Mouse (Mus musculus) myocyte (in vitro differentiated cells): ENCODE measurements around the gene Popdc2. TPM values are rescaled to one million over a fixed set of nuclear protein-coding genes. Genes with fewer than 3 reads are reported as not detected.

Source experiments
- H3K27me3 ChIP-seq: one replicate; pipeline ENCODE4 v1.6.1; 2011; ENCODE audit not compliant: control insufficient read depth, insufficient read depth, insufficient read length
- H3K36me3 ChIP-seq: one replicate; pipeline ENCODE4 v1.6.1; 2011; ENCODE audit not compliant: control insufficient read depth, insufficient read depth
- H3K4me2 ChIP-seq: one replicate; pipeline ENCODE4 v1.6.1; 2011; ENCODE audit warnings: low read depth, control low read depth
- H3K4me3 ChIP-seq: one replicate; pipeline ENCODE4 v1.5.1; 2011; ENCODE audit warnings: mild to moderate bottlenecking, control low read depth, moderate library complexity
- H3K79me2 ChIP-seq: one replicate; pipeline ENCODE4 v1.6.1; 2011; ENCODE audit not compliant: control insufficient read depth, insufficient read depth
- H3ac ChIP-seq: one replicate; pipeline ENCODE4 v1.6.1; 2011; ENCODE audit not compliant: control insufficient read depth, insufficient read length
- CEBPB ChIP-seq: IDR thresholded peaks from 2 replicates; pipeline ENCODE4 v1.6.1; 2011; ENCODE audit warnings: mild to moderate bottlenecking, moderate library complexity; ENCODE audit not compliant: poor library complexity, insufficient read depth, severe bottlenecking
- E2F4 ChIP-seq: IDR thresholded peaks from one replicate; pipeline ENCODE4 v1.6.1; 2011; ENCODE audit warnings: mild to moderate bottlenecking, control low read depth, moderate library complexity; ENCODE audit not compliant: insufficient read depth
- MAX ChIP-seq: IDR thresholded peaks from one replicate; pipeline ENCODE4 v1.6.1; 2011; ENCODE audit warnings: low read depth, mild to moderate bottlenecking, control low read depth
- MYOD1 ChIP-seq, 3 experiments: IDR thresholded peaks; one replicate each; pipeline ENCODE4 v1.6.1; 2011; ENCODE audit warnings: control low read depth in 2 of 3, low read depth in 2 of 3, mild to moderate bottlenecking in 2 of 3, moderate library complexity in 1 of 3; ENCODE audit not compliant: insufficient read length in 2 of 3, control insufficient read depth in 1 of 3
- MYOG ChIP-seq, 3 experiments: IDR thresholded peaks; one replicate each; pipeline ENCODE4 v1.6.1; 2011; ENCODE audit warnings: control low read depth in 2 of 3, low read depth in 2 of 3, mild to moderate bottlenecking in 2 of 3; ENCODE audit not compliant: insufficient read length in 2 of 3, control insufficient read depth in 1 of 3, insufficient read depth in 1 of 3
- POLR2A ChIP-seq: IDR thresholded peaks from one replicate; pipeline ENCODE4 v1.6.1; 2011; ENCODE audit warnings: low read depth, mild to moderate bottlenecking, control low read depth, moderate library complexity; ENCODE audit not compliant: insufficient read length
- POLR2AphosphoS2 ChIP-seq: IDR thresholded peaks from one replicate; pipeline ENCODE4 v1.6.1; 2011; ENCODE audit warnings: low read depth, control low read depth; ENCODE audit not compliant: insufficient read length
- REST ChIP-seq: IDR thresholded peaks from one replicate; pipeline ENCODE4 v1.6.1; 2011; ENCODE audit warnings: mild to moderate bottlenecking, control low read depth, moderate library complexity; ENCODE audit not compliant: insufficient read depth, insufficient read length
- SRF ChIP-seq: IDR thresholded peaks from one replicate; pipeline ENCODE4 v1.6.1; 2011; ENCODE audit warnings: low read depth; ENCODE audit not compliant: control insufficient read depth, insufficient read length
- TCF12 ChIP-seq: IDR thresholded peaks from one replicate; pipeline ENCODE4 v1.6.1; 2011; ENCODE audit warnings: mild to moderate bottlenecking, control low read depth; ENCODE audit not compliant: poor library complexity, insufficient read depth, severe bottlenecking
- TCF3 ChIP-seq: IDR thresholded peaks from one replicate; pipeline ENCODE4 v1.6.1; 2011; ENCODE audit warnings: low read depth, control low read depth; ENCODE audit not compliant: insufficient read length
- USF1 ChIP-seq: IDR thresholded peaks from one replicate; pipeline ENCODE4 v1.6.1; 2011; ENCODE audit warnings: low read depth, mild to moderate bottlenecking, control low read depth, moderate library complexity
- polyA plus RNA-seq: library from polyadenylated mRNA; unstranded; fragments of >200 nt; fragmentation: generic; extraction: Trizol; gene quantifications from one replicate; pipeline ENCODE4 v1.2.1, GENCODE M21; 2012; ENCODE audit warnings: missing spikeins

Popdc2 gene
- polyA plus RNA-seq, 1 experiment: 10.5 TPM

DNA sequence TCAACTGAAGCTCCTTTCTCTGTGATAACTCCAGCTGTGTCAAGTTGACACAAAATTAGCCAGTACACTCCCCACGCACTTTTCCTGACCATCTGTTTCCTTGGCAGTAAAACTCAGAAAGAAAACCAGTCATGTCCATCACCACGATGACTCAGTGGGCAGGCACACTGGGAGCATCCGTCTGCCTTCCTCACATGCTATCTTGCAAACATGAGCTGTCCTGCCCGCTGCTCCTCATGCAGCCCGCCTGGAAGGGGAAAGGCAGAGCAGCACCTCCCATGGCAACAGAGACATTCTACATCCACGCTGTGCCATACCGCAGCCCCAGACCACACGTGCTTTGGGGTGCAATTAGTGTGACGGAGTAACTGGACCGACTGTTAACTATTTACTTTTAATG lies 6.3 kb downstream of the Popdc2 start:
- H3K4me2 ChIP-seq: peak overlapping the region; percentile 57
- H3K36me3 ChIP-seq: no peaks in the 10 kb centered on the region
- H3K4me3 ChIP-seq: no peak overlapping the region

DNA sequence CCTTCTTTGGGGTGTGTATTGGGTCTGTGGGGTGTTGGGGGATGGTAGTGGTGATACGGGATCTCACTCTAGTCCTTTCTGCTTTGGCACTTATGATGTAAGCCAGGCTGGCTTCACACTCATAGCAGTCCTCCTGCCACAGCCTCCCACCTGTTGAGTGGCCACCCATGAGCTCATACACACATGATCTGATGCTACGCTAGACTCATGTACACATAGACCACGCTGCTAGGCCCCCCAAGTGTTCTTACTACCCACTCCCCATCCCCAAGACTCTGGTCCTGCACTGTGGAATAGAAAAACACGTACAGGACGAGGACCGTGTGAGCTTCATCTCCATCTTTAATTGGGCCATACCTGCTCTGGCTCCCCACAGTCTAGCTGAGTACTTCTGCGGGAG lies 7.0 kb downstream of the Popdc2 start:
- no peaks in the 10 kb centered on the region for H3K27me3 ChIP-seq
- H3K36me3 ChIP-seq: no peaks in the 10 kb centered on the region
- H3K79me2 ChIP-seq: peaks cover 7% of the 10 kb centered on the region
- TF ChIP-seq E2F4: no peak
- peak in 2 of 3 experiments; percentile 83 to 91 for TF ChIP-seq MYOD1 (IDR thresholded peaks at IDR 0.05; ENCODE audit: control insufficient read depth in 1 of 3, insufficient read length in 2 of 3, low read depth in 2 of 3)
- 0 out of 2 replicates have a peak, but pooled peaks have one; percentile 20 for TF ChIP-seq CEBPB
- TF ChIP-seq MYOG (IDR thresholded peaks at IDR 0.05; ENCODE audit: control insufficient read depth in 1 of 3, insufficient read depth in 1 of 3, insufficient read length in 2 of 3, low read depth in 2 of 3): peak in 2 of 3 experiments; percentile 56 to 85
- no peak overlapping the region for H3ac ChIP-seq
- H3K4me3 ChIP-seq: no peak overlapping the region
- peak overlapping the region; percentile 57 for H3K4me2 ChIP-seq

More for the DNA sequence above, 6.3 kb downstream of the Popdc2 start:
- Histone ChIP-seq H3K79me2 (peaks cover 7% of the 10 kb centered on the region), H3K27me3 (no peaks in the 10 kb centered on the region), H3ac (no peak overlapping the region)
- TF ChIP-seq MYOD1 (IDR thresholded peaks at IDR 0.05; ENCODE audit: control insufficient read depth in 1 of 3, insufficient read length in 2 of 3, low read depth in 2 of 3) (peak; percentile 12 to 90 (median 69)), POLR2A (peak; percentile 70), POLR2AphosphoS2 (peak; percentile 69), REST (no peak), MYOG (IDR thresholded peaks at IDR 0.05; ENCODE audit: control insufficient read depth in 1 of 3, insufficient read depth in 1 of 3, insufficient read length in 2 of 3, low read depth in 2 of 3) (peak; percentile 64 to 91 (median 71)), E2F4 (no peak), TCF12 (peak; percentile 66)

DNA sequence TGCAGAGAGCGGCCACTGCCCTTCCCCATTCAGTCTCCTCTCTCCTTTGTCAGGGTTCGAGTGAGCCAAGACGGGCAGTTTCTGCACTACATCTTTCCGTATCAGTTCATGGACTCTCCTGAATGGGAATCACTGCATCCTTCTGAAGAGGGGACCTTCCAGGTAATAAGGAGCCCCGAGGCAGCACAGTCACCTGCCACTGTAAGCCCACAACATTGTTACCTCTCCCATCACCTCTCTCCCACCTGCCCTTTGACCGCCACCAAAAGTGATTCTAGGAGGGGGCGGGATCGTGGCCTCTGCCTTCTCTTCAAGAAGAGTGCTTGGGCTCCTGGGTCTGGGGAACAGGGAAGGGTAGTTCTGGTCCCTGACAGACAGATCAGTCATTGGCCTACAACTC lies 7.4 kb downstream of the Popdc2 start:
- Histone ChIP-seq H3K79me2 (peaks cover 7% of the 10 kb centered on the region), H3K4me2 (peak overlapping the region; percentile 61), H3ac (no peak overlapping the region), H3K4me3 (no peak overlapping the region), H3K27me3 (no peaks in the 10 kb centered on the region), H3K36me3 (no peaks in the 10 kb centered on the region)
- TF ChIP-seq POLR2AphosphoS2: no peak
- no peak for TF ChIP-seq REST

GRCm38 (mm10) chr16:38369992-38370484 lies 8.0 kb downstream of the Popdc2 start:
- peaks cover 7% of the 10 kb centered on the region for H3K79me2 ChIP-seq
- no peak overlapping the region for H3K4me3 ChIP-seq
- H3K36me3 ChIP-seq: no peaks in the 10 kb centered on the region
- H3K4me2 ChIP-seq: peak overlapping the region; percentile 61
- TF ChIP-seq MYOD1 (IDR thresholded peaks at IDR 0.05; ENCODE audit: control insufficient read depth in 1 of 3, insufficient read length in 2 of 3, low read depth in 2 of 3) (peak in 2 of 3 experiments; percentile 70 to 88), TCF12 (no peak), SRF (no peak), POLR2A (no peak), E2F4 (no peak), MYOG (IDR thresholded peaks at IDR 0.05; ENCODE audit: control insufficient read depth in 1 of 3, insufficient read depth in 1 of 3, insufficient read length in 2 of 3, low read depth in 2 of 3) (peak in 2 of 3 experiments; percentile 72 to 91)
- H3ac ChIP-seq: no peak overlapping the region
- H3K27me3 ChIP-seq: no peaks in the 10 kb centered on the region

DNA sequence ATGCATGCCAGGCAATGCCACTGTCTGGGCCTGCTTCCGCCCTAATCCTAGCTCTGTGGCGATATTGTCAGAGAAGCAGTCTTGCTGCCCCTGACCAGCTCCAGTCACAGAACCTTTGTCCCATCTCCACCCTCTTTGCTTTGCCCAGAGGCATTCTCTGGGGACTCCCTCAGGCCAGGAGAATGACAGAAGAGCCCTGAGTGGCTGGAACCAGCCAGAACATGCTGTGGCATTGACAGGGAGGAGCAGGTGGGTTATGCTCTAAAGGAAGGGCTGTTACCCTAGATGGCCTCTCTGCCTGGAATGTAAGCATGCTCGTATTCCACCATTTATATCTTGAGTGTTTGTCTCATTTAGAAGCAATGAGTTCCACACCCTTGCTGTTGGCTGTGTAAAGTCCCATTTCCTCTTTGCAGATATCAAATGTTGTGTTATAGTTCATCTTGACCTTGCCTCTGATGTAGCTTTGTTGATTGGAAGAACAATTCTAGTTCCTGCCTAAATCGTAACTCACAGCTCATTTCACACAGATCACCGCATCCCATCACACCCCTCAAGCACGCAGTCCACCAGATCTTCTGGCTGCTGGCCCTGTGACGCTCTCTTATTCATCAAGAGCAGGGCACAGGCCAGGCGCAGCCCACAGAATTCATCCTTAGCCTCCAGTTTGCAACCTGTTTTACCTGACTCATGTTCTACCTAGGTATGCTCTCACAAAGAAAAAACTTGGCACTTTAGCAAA lies 8.8 kb downstream of the Popdc2 start:
- no peaks in the 10 kb centered on the region for H3K36me3 ChIP-seq
- TF ChIP-seq POLR2A (peak; percentile 46), REST (no peak), MYOD1 (IDR thresholded peaks at IDR 0.05; ENCODE audit: control insufficient read depth in 1 of 3, insufficient read length in 2 of 3, low read depth in 2 of 3) (peak; percentile 99 to 100 (median 99)), CEBPB (no peak), E2F4 (no peak), MAX (no peak), TCF12 (peak; percentile 75), USF1 (no peak), TCF3 (peak; percentile 56), MYOG (IDR thresholded peaks at IDR 0.05; ENCODE audit: control insufficient read depth in 1 of 3, insufficient read depth in 1 of 3, insufficient read length in 2 of 3, low read depth in 2 of 3) (peak; percentile 2 to 79 (median 71)), POLR2AphosphoS2 (no peak), SRF (peak; percentile 79)
- H3K79me2 ChIP-seq: peaks cover 6% of the 10 kb centered on the region
- no peaks in the 10 kb centered on the region for H3K27me3 ChIP-seq
- H3K4me3 ChIP-seq: no peak overlapping the region
- no peak overlapping the region for H3ac ChIP-seq
- H3K4me2 ChIP-seq: peak overlapping the region; percentile 61
